Mouse (Mus musculus) stomach, embryonic 16.5 days (tissue): Measurements from ENCODE around the gene B3galt4. TPM values are rescaled to one million over a fixed set of nuclear protein-coding genes. Genes with fewer than 3 reads are reported as not detected.
A peak's percentile ranks its signal among the peaks of the same experiment; 100 is the strongest.

ENCODE experiments used
- ATAC-seq: fragments of 200-750 bp; cut with Nextera tagmentation; 2 replicates; pipeline ENCODE4 v1.8.0; 2017; ENCODE audit warnings: moderate number of reproducible peaks, moderate TSS enrichment; ENCODE audit not compliant: insufficient read depth, low FRiP score
- H3K27ac ChIP-seq: fragments of 300-500 bp; sonication (generic); 2 replicates; pipeline ENCODE4 v1.5.1; 2014; ENCODE audit warnings: low read length
- H3K27me3 ChIP-seq: fragments of 300-500 bp; sonication (generic); 2 replicates; pipeline ENCODE4 v1.6.1; 2014; ENCODE audit warnings: low read length, control low read depth, mixed read lengths; ENCODE audit not compliant: control insufficient read depth, insufficient read depth
- H3K36me3 ChIP-seq: fragments of 300-500 bp; sonication (generic); 2 replicates; pipeline ENCODE4 v1.6.1; 2014; ENCODE audit warnings: low read length; ENCODE audit not compliant: control insufficient read depth, insufficient read depth
- H3K4me1 ChIP-seq: fragments of 300-500 bp; sonication (generic); 2 replicates; pipeline ENCODE4 v1.6.1; 2014; ENCODE audit warnings: low read length, control low read depth, mixed read lengths; ENCODE audit not compliant: control insufficient read depth, insufficient read depth
- H3K4me2 ChIP-seq: fragments of 300-500 bp; sonication (generic); 2 replicates; pipeline ENCODE4 v1.6.1; 2014; ENCODE audit warnings: low read depth, low read length, mixed read lengths
- H3K4me3 ChIP-seq: fragments of 300-500 bp; sonication (generic); replicated peaks from 2 replicates; pipeline ENCODE4 v1.5.1; 2014; ENCODE audit warnings: mild to moderate bottlenecking, low read length
- H3K9ac ChIP-seq: fragments of 300-500 bp; sonication (generic); 2 replicates; pipeline ENCODE4 v1.6.1; 2014; ENCODE audit warnings: low read length
- H3K9me3 ChIP-seq: fragments of 300-500 bp; sonication (generic); replicated peaks from 2 replicates; pipeline ENCODE4 v1.6.1; 2016; ENCODE audit warnings: low read length, control low read depth; ENCODE audit not compliant: control insufficient read depth
- WGBS: fragments of 180-500 bp; shearing (Covaris S2); extraction: QIAGEN DNeasy Blood & Tissue Kit; methylation state at CpG from one replicate; pipeline ENCODE4 v1.1.7; 2014; 5-methylcytosine and 5-hydroxymethylcytosine counted together
- polyA plus RNA-seq: library from polyadenylated mRNA; unstranded; fragments of >200 nt; fragmentation: Nextera tagmentation; extraction: Ambion mirVana; gene quantifications from 2 replicates; pipeline ENCODE4 v1.2.1, GENCODE M21; 2015

Gene B3galt4
- polyA plus RNA-seq, 1 experiment from 2014 or later = 8.6 TPM

GRCm38 (mm10) chr17:33972691-33973090, 21.4 kb upstream of the B3galt4 start:
- Histone ChIP-seq H3K9me3 (no peaks in the 10 kb centered on the region), H3K27me3 (peaks cover 7% of the 10 kb centered on the region; the same call in 1 of the 2 replicates), H3K9ac (no peak overlapping the region), H3K4me3 (no peak overlapping the region), H3K36me3 (no peaks in the 10 kb centered on the region), H3K4me1 (no peaks in the 10 kb centered on the region), H3K4me2 (no peak overlapping the region), H3K27ac (no peak overlapping the region)
- ATAC-seq = no peak
- WGBS = 0% methylated on average over 1 of the region's 1 CpGs

GRCm38 (mm10) chr17:33969394-33969793, 18.1 kb upstream of the B3galt4 start:
- Histone ChIP-seq H3K4me2 (no peak overlapping the region), H3K4me3 (no peak overlapping the region), H3K4me1 (no peaks in the 10 kb centered on the region), H3K36me3 (no peaks in the 10 kb centered on the region), H3K27me3 (no peaks in the 10 kb centered on the region), H3K27ac (no peak overlapping the region), H3K9me3 (no peaks in the 10 kb centered on the region), H3K9ac (no peak overlapping the region)
- WGBS = 71% methylated on average over 4 of the region's 4 CpGs
- ATAC-seq = no peak

- 32% methylated on average over 5 of the region's 5 CpGs for WGBS
- no peak overlapping the region for H3K4me3 ChIP-seq
- H3K4me1 ChIP-seq = no peaks in the 10 kb centered on the region
- H3K36me3 ChIP-seq = no peaks in the 10 kb centered on the region
- H3K27me3 ChIP-seq = no peaks in the 10 kb centered on the region
- H3K4me2 ChIP-seq = no peak overlapping the region
- ATAC-seq = no peak
- no peak overlapping the region for H3K27ac ChIP-seq
- no peak overlapping the region for H3K9ac ChIP-seq
- H3K9me3 ChIP-seq = no peaks in the 10 kb centered on the region
These were observed 17.6 kb upstream of the B3galt4 start for GRCm38 (mm10) chr17:33968927-33969326.

GRCm38 (mm10) chr17:33968489-33968888, 17.2 kb upstream of the B3galt4 start:
- Histone ChIP-seq H3K4me3 (no peak overlapping the region), H3K4me2 (no peak overlapping the region), H3K9me3 (no peaks in the 10 kb centered on the region), H3K4me1 (no peaks in the 10 kb centered on the region), H3K9ac (no peak overlapping the region), H3K27ac (no peak overlapping the region), H3K27me3 (no peaks in the 10 kb centered on the region), H3K36me3 (no peaks in the 10 kb centered on the region)
- 4% methylated on average over 9 of the region's 9 CpGs for WGBS
- peak; percentile 54; the same call in 1 of the 2 replicates for ATAC-seq

- ATAC-seq = no peak
- H3K36me3 ChIP-seq = 0 out of 2 replicates have a peak, but pooled peaks cover 3% of the 10 kb centered on the region
- no peak overlapping the region for H3K27ac ChIP-seq
- no peak overlapping the region for H3K4me2 ChIP-seq
- no peaks in the 10 kb centered on the region for H3K27me3 ChIP-seq
- no peaks in the 10 kb centered on the region for H3K4me1 ChIP-seq
- 80% methylated on average over 16 of the region's 16 CpGs for WGBS
- no peak overlapping the region for H3K4me3 ChIP-seq
- H3K9me3 ChIP-seq = no peaks in the 10 kb centered on the region
- H3K9ac ChIP-seq = no peak overlapping the region
These were observed 14.7 kb upstream of the B3galt4 start for GRCm38 (mm10) chr17:33965846-33966550.

- 93% methylated on average over 17 of the region's 17 CpGs for WGBS
- ATAC-seq = no peak
- no peaks in the 10 kb centered on the region for H3K9me3 ChIP-seq
- H3K4me3 ChIP-seq = no peak overlapping the region
- 0 out of 2 replicates have a peak, but pooled peaks cover 3% of the 10 kb centered on the region for H3K36me3 ChIP-seq
- H3K27me3 ChIP-seq = no peaks in the 10 kb centered on the region
- no peak overlapping the region for H3K4me2 ChIP-seq
- H3K9ac ChIP-seq = no peak overlapping the region
- H3K4me1 ChIP-seq = no peaks in the 10 kb centered on the region
- no peak overlapping the region for H3K27ac ChIP-seq
These were observed 14.0 kb upstream of the B3galt4 start for GRCm38 (mm10) chr17:33965082-33965845.

GRCm38 (mm10) chr17:33962876-33963275, 11.6 kb upstream of the B3galt4 start:
- Histone ChIP-seq H3K36me3 (0 out of 2 replicates have a peak, but pooled peaks cover 15% of the 10 kb centered on the region), H3K9me3 (no peaks in the 10 kb centered on the region), H3K4me2 (no peak overlapping the region), H3K9ac (no peak overlapping the region), H3K4me1 (no peaks in the 10 kb centered on the region), H3K4me3 (no peak overlapping the region), H3K27me3 (no peaks in the 10 kb centered on the region), H3K27ac (no peak overlapping the region)
- ATAC-seq = no peak
- WGBS = 89% methylated on average over 7 of the region's 7 CpGs

- no peaks in the 10 kb centered on the region for H3K27me3 ChIP-seq
- no peak for ATAC-seq
- H3K4me2 ChIP-seq = no peak overlapping the region
- peaks cover 5% of the 10 kb centered on the region for H3K4me1 ChIP-seq
- no peaks in the 10 kb centered on the region for H3K9me3 ChIP-seq
- H3K4me3 ChIP-seq = no peak overlapping the region
- H3K36me3 ChIP-seq = 0 out of 2 replicates have a peak, but pooled peaks cover 15% of the 10 kb centered on the region
- no peak overlapping the region for H3K9ac ChIP-seq
- 92% methylated on average over 15 of the region's 15 CpGs for WGBS
- no peak overlapping the region for H3K27ac ChIP-seq
These were observed 8.7 kb upstream of the B3galt4 start for GRCm38 (mm10) chr17:33959948-33960347.

- H3K4me1 ChIP-seq = peaks cover 10% of the 10 kb centered on the region
- H3K4me2 ChIP-seq = no peak overlapping the region
- H3K27ac ChIP-seq = no peak overlapping the region
- no peak for ATAC-seq
- no peak overlapping the region for H3K9ac ChIP-seq
- H3K27me3 ChIP-seq = no peaks in the 10 kb centered on the region
- no peaks in the 10 kb centered on the region for H3K9me3 ChIP-seq
- H3K4me3 ChIP-seq = no peak overlapping the region
- 96% methylated on average over 13 of the region's 13 CpGs for WGBS
- H3K36me3 ChIP-seq = 0 out of 2 replicates have a peak, but pooled peaks cover 15% of the 10 kb centered on the region
These were observed 7.8 kb upstream of the B3galt4 start for GRCm38 (mm10) chr17:33959135-33959534.
